Mouse (Mus musculus) MEL (cell line): ENCODE results near the gene Nfatc3. TPM values are rescaled to one million over a fixed set of nuclear protein-coding genes. Genes with fewer than 3 reads are reported as not detected.

Experiments used
- DNase-seq: peaks from one replicate; pipeline ENCODE4 v3.0.0; 2011; ENCODE audit warnings: low read depth, low spot score
- H3K27ac ChIP-seq: 2 replicates; pipeline ENCODE4 v1.5.1; 2012; ENCODE audit warnings: low read depth, mild to moderate bottlenecking, control low read depth, low read length, moderate library complexity; ENCODE audit not compliant: control insufficient read depth
- H3K27me3 ChIP-seq, 2 experiments: fragments of 150-350 bp in 1 of 2; sonication (generic) in 1 of 2; 2 replicates each; pipeline ENCODE4 v1.6.1; 2012; ENCODE audit warnings: low read length in 2 of 2, mild to moderate bottlenecking in 2 of 2, improper control_type of control experiment in 1 of 2, moderate library complexity in 1 of 2; ENCODE audit not compliant: insufficient read depth in 2 of 2, control insufficient read depth in 1 of 2
- H3K36me3 ChIP-seq, 2 experiments: 2 replicates each; pipeline ENCODE4 v1.6.1; 2012 to 2014; ENCODE audit warnings: low read length in 2 of 2, improper control_type of control experiment in 1 of 2, inconsistent platforms in 1 of 2, mild to moderate bottlenecking in 1 of 2; ENCODE audit not compliant: insufficient read depth in 2 of 2, control insufficient read depth in 1 of 2
- H3K4me1 ChIP-seq, 2 experiments: fragments of 150-350 bp in 1 of 2; sonication (generic) in 1 of 2; 2 replicates each; pipeline ENCODE4 v1.6.1; 2012; ENCODE audit warnings: low read length in 2 of 2, improper control_type of control experiment in 1 of 2, mild to moderate bottlenecking in 1 of 2; ENCODE audit not compliant: insufficient read depth in 2 of 2, control insufficient read depth in 1 of 2
- H3K4me3 ChIP-seq, 2 experiments: fragments of 150-350 bp in 1 of 2; sonication (generic) in 1 of 2; 2 replicates each; pipeline ENCODE4 v1.5.1; 2012; ENCODE audit warnings: low read depth in 2 of 2, low read length in 2 of 2, mild to moderate bottlenecking in 2 of 2, moderate library complexity in 2 of 2, control low read depth in 1 of 2, improper control_type of control experiment in 1 of 2; ENCODE audit not compliant: control insufficient read depth in 1 of 2, insufficient read depth in 1 of 2
- H3K79me2 ChIP-seq: 2 replicates; pipeline ENCODE4 v1.6.1; 2012; ENCODE audit warnings: mild to moderate bottlenecking, low read length, moderate library complexity; ENCODE audit not compliant: control insufficient read depth, poor library complexity, insufficient read depth
- H3K9ac ChIP-seq: 2 replicates; pipeline ENCODE4 v1.6.1; 2012; ENCODE audit warnings: low read depth, mild to moderate bottlenecking, control low read depth, low read length, moderate library complexity; ENCODE audit not compliant: control insufficient read depth, poor library complexity, severe bottlenecking
- H3K9me3 ChIP-seq: fragments of 150-350 bp; sonication (generic); replicated peaks from 2 replicates; pipeline ENCODE4 v1.6.1; 2012; ENCODE audit warnings: mild to moderate bottlenecking, low read length, improper control_type of control experiment, moderate library complexity; ENCODE audit not compliant: insufficient read depth
- BHLHE40 ChIP-seq: IDR thresholded peaks from 2 replicates; pipeline ENCODE4 v1.6.1; 2012; ENCODE audit warnings: low read depth, mild to moderate bottlenecking, inconsistent platforms, low read length, improper control_type of control experiment, borderline replicate concordance
- CHD2 ChIP-seq: IDR thresholded peaks from 2 replicates; pipeline ENCODE4 v1.6.1; 2011; ENCODE audit warnings: low read length, improper control_type of control experiment
- E2F4 ChIP-seq: IDR thresholded peaks from 2 replicates; pipeline ENCODE4 v1.6.1; 2011; ENCODE audit warnings: low read depth, low read length, improper control_type of control experiment, borderline replicate concordance
- ELF1 ChIP-seq: IDR thresholded peaks from 2 replicates; pipeline ENCODE4 v1.6.1; 2014; ENCODE audit warnings: low read depth, mild to moderate bottlenecking, inconsistent platforms, low read length, improper control_type of control experiment, moderate library complexity
- ETS1 ChIP-seq: IDR thresholded peaks from 2 replicates; pipeline ENCODE4 v1.6.1; 2012; ENCODE audit warnings: low read depth, mild to moderate bottlenecking, inconsistent platforms, low read length, improper control_type of control experiment, moderate library complexity
- GATA1 ChIP-seq: IDR thresholded peaks from 2 replicates; pipeline ENCODE4 v1.6.1; 2011; ENCODE audit warnings: low read depth, low read length, improper control_type of control experiment
- HCFC1 ChIP-seq: IDR thresholded peaks from 2 replicates; pipeline ENCODE4 v1.6.1; 2012; ENCODE audit warnings: low read depth, mild to moderate bottlenecking, inconsistent platforms, low read length, improper control_type of control experiment, moderate library complexity
- KAT2A ChIP-seq: conservative IDR thresholded peaks from 2 replicates; pipeline ENCODE4 v1.6.1; 2012; ENCODE audit warnings: low read depth, low read length, improper control_type of control experiment, inconsistent platforms
- MAX ChIP-seq: IDR thresholded peaks from 2 replicates; pipeline ENCODE4 v1.6.1; 2011; ENCODE audit warnings: low read length, improper control_type of control experiment
- MAZ ChIP-seq: IDR thresholded peaks from 2 replicates; pipeline ENCODE4 v1.6.1; 2012; ENCODE audit warnings: low read depth, mild to moderate bottlenecking, inconsistent platforms, low read length, improper control_type of control experiment
- MYB ChIP-seq: IDR thresholded peaks from 2 replicates; pipeline ENCODE4 v1.6.1; 2011; ENCODE audit warnings: mild to moderate bottlenecking, low read depth, low read length, improper control_type of control experiment
- MYC ChIP-seq: IDR thresholded peaks from 2 replicates; pipeline ENCODE4 v1.6.1; 2011; ENCODE audit warnings: low read depth, mild to moderate bottlenecking, low read length, improper control_type of control experiment, moderate library complexity
- NRF1 ChIP-seq: IDR thresholded peaks from 2 replicates; pipeline ENCODE4 v1.6.1; 2014; ENCODE audit warnings: low read depth, mild to moderate bottlenecking, inconsistent platforms, low read length, improper control_type of control experiment, moderate library complexity; ENCODE audit not compliant: poor library complexity, insufficient read depth, severe bottlenecking
- POLR2A ChIP-seq, 2 experiments: IDR thresholded peaks; 2 replicates each; pipeline ENCODE4 v1.6.1; 2011 to 2012; ENCODE audit warnings: low read length in 2 of 2, mild to moderate bottlenecking in 2 of 2, control low read depth in 1 of 2, improper control_type of control experiment in 1 of 2, low read depth in 1 of 2, moderate library complexity in 1 of 2; ENCODE audit not compliant: control insufficient read depth in 1 of 2, insufficient read depth in 1 of 2, poor library complexity in 1 of 2
- POLR2AphosphoS2 ChIP-seq: IDR thresholded peaks from 2 replicates; pipeline ENCODE4 v1.6.1; 2011; ENCODE audit warnings: low read length, improper control_type of control experiment
- POLR2AphosphoS5 ChIP-seq: IDR thresholded peaks from 2 replicates; pipeline ENCODE4 v1.6.1; 2012; ENCODE audit warnings: low read depth, borderline replicate concordance, mild to moderate bottlenecking, inconsistent platforms, low read length, moderate library complexity, mixed read lengths
- RAD21 ChIP-seq: IDR thresholded peaks from 2 replicates; pipeline ENCODE4 v1.6.1; 2011; ENCODE audit warnings: mild to moderate bottlenecking, low read depth, low read length, improper control_type of control experiment
- RCOR1 ChIP-seq: IDR thresholded peaks from 2 replicates; pipeline ENCODE4 v1.6.1; 2012; ENCODE audit warnings: low read depth, mild to moderate bottlenecking, inconsistent platforms, low read length, improper control_type of control experiment
- SIN3A ChIP-seq: IDR thresholded peaks from 2 replicates; pipeline ENCODE4 v1.6.1; 2012; ENCODE audit warnings: low read length, improper control_type of control experiment, inconsistent platforms
- SMC3 ChIP-seq: IDR thresholded peaks from 2 replicates; pipeline ENCODE4 v1.6.1; 2011; ENCODE audit warnings: low read depth, low read length, improper control_type of control experiment
- TAL1 ChIP-seq: IDR thresholded peaks from 2 replicates; pipeline ENCODE4 v1.6.1; 2012; ENCODE audit warnings: mild to moderate bottlenecking, inconsistent platforms, low read length, moderate library complexity, mixed read lengths
- TBP ChIP-seq: IDR thresholded peaks from 2 replicates; pipeline ENCODE4 v1.8.0; 2011; ENCODE audit warnings: low read depth, low read length, improper control_type of control experiment
- UBTF ChIP-seq: IDR thresholded peaks from 2 replicates; pipeline ENCODE4 v1.6.1; 2012; ENCODE audit warnings: low read depth, mild to moderate bottlenecking, inconsistent platforms, low read length, improper control_type of control experiment, moderate library complexity, borderline replicate concordance; ENCODE audit not compliant: insufficient read depth
- USF1 ChIP-seq: IDR thresholded peaks from 2 replicates; pipeline ENCODE4 v1.6.1; 2014; ENCODE audit warnings: low read depth, mild to moderate bottlenecking, inconsistent platforms, low read length, improper control_type of control experiment, moderate library complexity
- USF2 ChIP-seq, 2 experiments: IDR thresholded peaks; 2 replicates each; pipeline ENCODE4 v1.6.1; 2011 to 2012; ENCODE audit warnings: improper control_type of control experiment in 2 of 2, low read length in 2 of 2, borderline replicate concordance in 1 of 2, inconsistent platforms in 1 of 2, low read depth in 1 of 2, mild to moderate bottlenecking in 1 of 2; ENCODE audit not compliant: insufficient read depth in 1 of 2
- ZKSCAN1 ChIP-seq: IDR thresholded peaks from 2 replicates; pipeline ENCODE4 v1.6.1; 2012; ENCODE audit warnings: low read depth, mild to moderate bottlenecking, inconsistent platforms, low read length, improper control_type of control experiment, moderate library complexity
- polyA plus RNA-seq, 2 experiments: library from polyadenylated mRNA; stranded (reverse) in 1 of 2; unstranded in 1 of 2; fragments of >175 nt in 1 of 2; fragments of >200 nt in 1 of 2; gene quantifications; 2 replicates each; pipeline versions ENCODE4 v1.2.1 to v1.2.4; 2012; ENCODE audit warnings: low replicate concordance in 2 of 2, low read depth in 1 of 2; ENCODE audit not compliant: insufficient read length in 2 of 2, insufficient read depth in 1 of 2, missing spikeins in 1 of 2
- total RNA-seq: library from RNA; depleted of rRNA; stranded (reverse); fragments of 300-350 nt; gene quantifications from 2 replicates; pipeline ENCODE4 v1.2.3, GENCODE M21; 2012

Gene Nfatc3
- total and polyA plus RNA-seq, 3 experiments, result 14.4 to 59.3 (median 50.2) TPM

DNA sequence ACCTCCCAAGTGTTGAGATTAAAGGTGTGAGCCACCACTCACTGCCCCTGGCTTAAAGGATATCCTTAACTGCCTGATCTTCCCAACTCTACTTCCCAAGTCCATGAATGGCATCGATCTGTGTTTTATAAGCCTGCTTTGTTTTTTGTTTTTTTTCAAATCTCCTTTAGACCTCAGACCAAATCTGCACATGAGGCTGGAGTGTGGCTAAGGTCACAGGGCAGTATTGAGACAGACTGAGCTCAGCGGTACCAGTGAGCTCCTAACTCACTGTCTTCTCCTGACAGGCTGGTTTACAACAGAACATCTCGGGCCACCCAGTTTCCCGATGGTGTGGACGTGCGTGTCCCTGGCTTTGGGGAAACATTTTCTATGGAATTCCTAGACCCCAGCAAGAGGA, 101.2 kb downstream of the Nfatc3 start:
- Histone ChIP-seq H3K79me2 (no peaks in the 10 kb centered on the region), H3K36me3 (peaks cover 0 to 10% of the 10 kb centered on the region in 2 experiments; a peak in 2 of 4 replicates), H3K27ac (no peak overlapping the region), H3K4me3 (no peak overlapping the region), H3K4me1 (peaks cover 0 to 10% of the 10 kb centered on the region in 2 experiments; a peak in 2 of 4 replicates), H3K27me3 (no peaks in the 10 kb centered on the region), H3K9ac (no peak overlapping the region), H3K9me3 (no peaks in the 10 kb centered on the region)
- DNase-seq, result no peak
- TF ChIP-seq USF2 (IDR thresholded peaks at IDR 0.05; ENCODE audit: borderline replicate concordance in 1 of 2, insufficient read depth in 1 of 2, low read depth in 1 of 2, low read length in 2 of 2), result no peak
- no peak for TF ChIP-seq UBTF
- TF ChIP-seq ELF1, result no peak
- TF ChIP-seq MYC, result no peak

GRCm38 (mm10) chr8:106163251-106163650, 104.6 kb downstream of the Nfatc3 start:
- TF ChIP-seq RAD21, result no peak
- no peak for TF ChIP-seq GATA1
- no peak for TF ChIP-seq ELF1
- TF ChIP-seq ETS1, result no peak
- no peak for TF ChIP-seq MYB
- TF ChIP-seq TAL1, result no peak
- no peak for TF ChIP-seq MAX
- TF ChIP-seq MAZ, result no peak
- TF ChIP-seq CHD2, result no peak
- no peak for TF ChIP-seq POLR2A (IDR thresholded peaks at IDR 0.05; ENCODE audit: control insufficient read depth in 1 of 2, insufficient read depth in 1 of 2, low read depth in 1 of 2, low read length in 2 of 2, poor library complexity in 1 of 2)
- no peak for TF ChIP-seq USF1
- TF ChIP-seq SMC3, result no peak
- H3K27me3 ChIP-seq, result no peaks in the 10 kb centered on the region
- H3K79me2 ChIP-seq, result no peaks in the 10 kb centered on the region; the same call in 1 of the 2 replicates
- H3K9me3 ChIP-seq, result no peaks in the 10 kb centered on the region
- DNase-seq, result no peak
- no peak overlapping the region for H3K9ac ChIP-seq
- no peak overlapping the region for H3K4me3 ChIP-seq
- H3K4me1 ChIP-seq, result peaks cover 3 to 8% of the 10 kb centered on the region in 2 experiments; a peak in 3 of 4 replicates
- H3K36me3 ChIP-seq, result peaks cover 0 to 8% of the 10 kb centered on the region in 2 experiments; a peak in 2 of 4 replicates
- H3K27ac ChIP-seq, result no peak overlapping the region

GRCm38 (mm10) chr8:106165460-106165859, 106.8 kb downstream of the Nfatc3 start:
- Histone ChIP-seq H3K27ac (no peak overlapping the region), H3K4me1 (peaks cover 3 to 14% of the 10 kb centered on the region in 2 experiments; a peak in 2 of 4 replicates), H3K27me3 (no peaks in the 10 kb centered on the region), H3K79me2 (peaks cover 17% of the 10 kb centered on the region), H3K9me3 (no peaks in the 10 kb centered on the region), H3K36me3 (peaks cover 0 to 13% of the 10 kb centered on the region in 2 experiments; a peak in 2 of 4 replicates), H3K9ac (no peak overlapping the region), H3K4me3 (no peak overlapping the region)
- DNase-seq, result peak; percentile 80
- no peak for TF ChIP-seq POLR2AphosphoS2
- no peak for TF ChIP-seq E2F4
- TF ChIP-seq MYB, result no peak
- TF ChIP-seq ELF1, result no peak
- TF ChIP-seq MAZ, result no peak
- no peak for TF ChIP-seq ZKSCAN1
- TF ChIP-seq POLR2AphosphoS5, result no peak
- TF ChIP-seq KAT2A, result no peak
- no peak for TF ChIP-seq ETS1
- peak; percentile 79 for TF ChIP-seq SMC3
- TF ChIP-seq TBP, result peak; percentile 71; the same call in 1 of the 2 replicates
- TF ChIP-seq SIN3A, result peak; percentile 52
- TF ChIP-seq TAL1, result no peak
- TF ChIP-seq BHLHE40, result no peak
- TF ChIP-seq USF1, result no peak
- TF ChIP-seq HCFC1, result peak; percentile 35; the same call in 1 of the 2 replicates
- TF ChIP-seq RCOR1, result no peak
- no peak for TF ChIP-seq NRF1
